Mouse (Mus musculus): ENCODE results near the gene Gm28041. TPM values are rescaled to one million over a fixed set of nuclear protein-coding genes. Genes with fewer than 3 reads are reported as not detected.
"Not testable (repeated sequence)": the region's sequence is repeated elsewhere in the genome, so short reads cannot be mapped to it uniquely, and the experiment has no call there.

Gm28041 gene
- not detected in 2 replicates for polyA plus RNA-seq (2014; fragmentation: Nextera tagmentation; extraction: Ambion mirVana)

DNA sequence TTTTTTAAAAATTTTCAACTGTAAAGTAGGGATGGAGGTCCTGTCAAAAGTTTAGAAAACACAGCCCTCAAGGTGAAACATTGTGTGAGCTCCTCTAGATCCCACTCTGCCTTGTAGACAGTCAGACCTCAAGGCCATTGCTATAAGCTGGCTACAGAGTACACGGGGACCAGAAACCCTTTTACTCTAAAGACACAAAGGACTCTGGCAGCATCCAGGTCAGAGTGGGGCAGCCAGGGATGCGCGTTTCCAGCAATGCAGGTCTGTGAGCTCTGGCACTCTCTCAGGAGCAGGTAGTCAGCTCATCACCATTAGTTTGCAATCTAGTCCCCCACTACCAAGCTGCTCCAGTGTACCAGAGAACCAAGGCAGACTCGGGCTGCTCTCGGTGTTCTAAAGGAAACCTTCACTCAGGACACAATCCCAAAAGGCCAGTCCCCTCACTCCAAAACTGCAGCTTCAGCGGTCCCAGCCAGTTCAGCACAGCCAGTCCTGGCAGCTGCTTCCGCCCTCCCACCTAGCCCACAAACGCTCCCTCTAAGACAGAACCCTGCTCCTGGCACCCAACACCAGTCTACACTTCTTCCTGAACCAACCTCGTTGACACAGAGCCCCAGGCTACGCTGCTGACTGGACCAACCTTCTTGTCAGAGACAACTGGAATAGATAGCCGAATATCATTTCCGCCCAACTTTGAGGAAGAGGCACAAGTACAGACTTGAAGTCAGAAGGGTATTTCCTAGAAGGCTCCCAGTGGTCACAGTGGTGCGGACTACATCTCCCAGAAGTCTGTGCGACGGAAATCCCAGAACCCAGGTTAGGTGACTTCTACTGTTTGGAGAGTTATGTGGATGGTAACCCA, at the start of gene Gm28041, which contains the start of gene Zfp456:
Gene Gm28041 (minus strand): TSS at position 684 of the 862 bp plus-strand sequence.
Gene Zfp456 (minus strand): TSS at position 761 of the 862 bp plus-strand sequence.
- H3K4me3 ChIP-seq (ENCODE audit: low read depth, low read length), result peak within 1 kb of the TSS; percentile 29
- H3K9me3 ChIP-seq (ENCODE audit: control insufficient read depth, low read length); H3K27me3 ChIP-seq (ENCODE audit: control insufficient read depth, insufficient read depth, low read length); H3K36me3 ChIP-seq (ENCODE audit: control insufficient read depth, insufficient read depth, low read length); H3K4me1 ChIP-seq (replicated peaks; ENCODE audit: control insufficient read depth, insufficient read depth, low read length); H3K27ac ChIP-seq (ENCODE audit: low read depth, low read length): not testable (repeated sequence)
- 0 out of 2 replicates have a peak within 1 kb of the TSS, but pooled peaks have one; percentile 20 for H3K9ac ChIP-seq (ENCODE audit: low read length)
- DNase-seq (ENCODE audit: low spot score) (peak; percentile 64), ATAC-seq (replicated peaks; ENCODE audit: low FRiP score) (peak; percentile 93)
- WGBS, result 20% methylated on average over 13 of the region's 15 CpGs
- H3K4me2 ChIP-seq (ENCODE audit: low read depth, low read length, severe bottlenecking), result peak within 1 kb of the TSS; percentile 49

DNA sequence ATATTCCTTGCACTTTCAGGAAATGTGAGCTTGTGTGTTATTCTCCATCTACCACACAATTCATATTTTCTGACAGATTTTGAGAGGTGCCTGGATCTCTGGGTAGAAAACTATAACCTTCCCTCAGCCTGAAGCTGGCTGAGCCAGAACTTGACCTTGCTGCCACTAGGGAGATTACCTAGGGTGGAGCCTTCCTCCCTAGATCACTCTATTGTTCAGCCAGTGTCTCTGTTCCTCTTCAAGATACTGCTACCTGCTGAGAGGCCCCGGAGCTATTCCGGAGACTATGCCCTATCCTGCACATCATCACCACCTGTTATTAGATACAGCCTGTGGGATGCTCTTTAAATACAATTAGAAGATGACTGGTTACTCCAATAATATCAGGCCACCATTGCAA, 47.0 kb upstream of the Gm28041 start:
- H3K9ac ChIP-seq (ENCODE audit: low read length), result not testable (repeated sequence)
- WGBS, result 84% methylated on average over 2 of the region's 2 CpGs

DNA sequence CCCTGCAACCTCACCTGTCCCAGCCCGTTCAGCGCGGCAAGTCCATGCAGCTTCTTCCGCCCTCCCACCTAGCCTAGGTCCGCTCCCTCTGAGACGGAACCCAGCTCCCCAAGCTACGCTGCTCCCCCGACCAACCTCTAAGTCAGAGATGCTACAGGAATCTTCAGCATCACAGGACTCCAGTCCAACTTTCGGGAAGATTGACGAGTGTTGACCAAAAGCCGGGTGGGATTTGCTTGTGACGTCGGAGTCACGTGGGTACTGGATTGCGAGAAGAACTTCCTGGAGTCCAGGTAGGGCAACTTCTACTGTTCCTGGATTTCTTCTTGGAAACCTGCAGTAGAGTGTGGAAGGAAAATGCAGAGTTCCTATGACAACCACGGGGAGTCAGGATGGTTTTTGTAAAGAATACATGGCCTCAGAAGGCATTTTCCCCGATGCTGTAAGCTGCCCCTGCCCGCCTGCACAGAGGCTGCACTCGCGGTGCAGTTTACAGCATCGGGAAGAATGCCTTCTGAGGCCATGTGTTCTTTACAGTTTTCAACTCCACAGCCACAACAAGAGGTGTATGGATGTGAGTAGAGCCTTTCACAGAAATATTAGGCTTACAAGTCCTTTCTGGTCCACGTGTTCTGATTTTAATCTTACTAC, 45.8 kb upstream of the Gm28041 start, which contains the start of gene Zfp459:
Gene Zfp459 (minus strand): TSS at position 212 of the 651 bp plus-strand sequence.
- WGBS, result 3% methylated on average over 22 of the region's 22 CpGs
- H3K4me3 ChIP-seq (ENCODE audit: low read depth, low read length), result peak within 1 kb of the TSS; percentile 47
- no peak within 1 kb of the TSS for H3K27ac ChIP-seq (ENCODE audit: low read depth, low read length)
- peaks cover 4% of the 10 kb centered on the region; the same call in 1 of the 2 replicates for H3K4me1 ChIP-seq (replicated peaks; ENCODE audit: control insufficient read depth, insufficient read depth, low read length)
- no peaks in the 10 kb centered on the region for H3K36me3 ChIP-seq (ENCODE audit: control insufficient read depth, insufficient read depth, low read length)
- H3K9me3 ChIP-seq (ENCODE audit: control insufficient read depth, low read length), result no peaks in the 10 kb centered on the region
- ATAC-seq (replicated peaks; ENCODE audit: low FRiP score), result peak; percentile 82
- peak within 1 kb of the TSS; percentile 39 for H3K9ac ChIP-seq (ENCODE audit: low read length)
- H3K4me2 ChIP-seq (ENCODE audit: low read depth, low read length, severe bottlenecking), result peak within 1 kb of the TSS; percentile 66
- peak; percentile 69 for DNase-seq (ENCODE audit: low spot score)
- H3K27me3 ChIP-seq (ENCODE audit: control insufficient read depth, insufficient read depth, low read length), result no peaks in the 10 kb centered on the region

More for the DNA sequence above, 47.0 kb upstream of the Gm28041 start:
- not testable (repeated sequence) for H3K27ac ChIP-seq (ENCODE audit: low read depth, low read length); DNase-seq (ENCODE audit: low spot score); ATAC-seq (replicated peaks; ENCODE audit: low FRiP score); H3K36me3 ChIP-seq (ENCODE audit: control insufficient read depth, insufficient read depth, low read length); H3K4me3 ChIP-seq (ENCODE audit: low read depth, low read length); H3K27me3 ChIP-seq (ENCODE audit: control insufficient read depth, insufficient read depth, low read length); H3K9me3 ChIP-seq (ENCODE audit: control insufficient read depth, low read length); H3K4me2 ChIP-seq (ENCODE audit: low read depth, low read length, severe bottlenecking); H3K4me1 ChIP-seq (replicated peaks; ENCODE audit: control insufficient read depth, insufficient read depth, low read length)

- no peaks in the 10 kb centered on the region for H3K27me3 ChIP-seq (ENCODE audit: control insufficient read depth, insufficient read depth, low read length)
- H3K4me3 ChIP-seq (ENCODE audit: low read depth, low read length), result peak overlapping the region; percentile 47
- H3K9me3 ChIP-seq (ENCODE audit: control insufficient read depth, low read length), result no peaks in the 10 kb centered on the region
- no peak for DNase-seq (ENCODE audit: low spot score)
- peak overlapping the region; percentile 66 for H3K4me2 ChIP-seq (ENCODE audit: low read depth, low read length, severe bottlenecking)
- peaks cover 4% of the 10 kb centered on the region; the same call in 1 of the 2 replicates for H3K4me1 ChIP-seq (replicated peaks; ENCODE audit: control insufficient read depth, insufficient read depth, low read length)
- 34% methylated on average over 11 of the region's 11 CpGs for WGBS
- H3K27ac ChIP-seq (ENCODE audit: low read depth, low read length), result no peak overlapping the region
- peak overlapping the region; percentile 39 for H3K9ac ChIP-seq (ENCODE audit: low read length)
- H3K36me3 ChIP-seq (ENCODE audit: control insufficient read depth, insufficient read depth, low read length), result no peaks in the 10 kb centered on the region
- no peak; the same call in 1 of the 2 replicates for ATAC-seq (replicated peaks; ENCODE audit: low FRiP score)
These were observed 45.1 kb upstream of the Gm28041 start for GRCm38 (mm10) chr13:67420558-67421206.

GRCm38 (mm10) chr13:67416811-67417210, 41.3 kb upstream of the Gm28041 start:
- H3K27ac ChIP-seq (ENCODE audit: low read depth, low read length), result no peak overlapping the region
- H3K9ac ChIP-seq (ENCODE audit: low read length), result no peak overlapping the region
- H3K4me1 ChIP-seq (replicated peaks; ENCODE audit: control insufficient read depth, insufficient read depth, low read length), result peaks cover 4% of the 10 kb centered on the region; the same call in 1 of the 2 replicates
- H3K27me3 ChIP-seq (ENCODE audit: control insufficient read depth, insufficient read depth, low read length), result no peaks in the 10 kb centered on the region
- DNase-seq (ENCODE audit: low spot score), result no peak
- no peaks in the 10 kb centered on the region for H3K36me3 ChIP-seq (ENCODE audit: control insufficient read depth, insufficient read depth, low read length)
- no peak overlapping the region for H3K4me2 ChIP-seq (ENCODE audit: low read depth, low read length, severe bottlenecking)
- no peak overlapping the region for H3K4me3 ChIP-seq (ENCODE audit: low read depth, low read length)
- ATAC-seq (replicated peaks; ENCODE audit: low FRiP score), result no peak
- H3K9me3 ChIP-seq (ENCODE audit: control insufficient read depth, low read length), result no peaks in the 10 kb centered on the region
- 88% methylated on average over 3 of the region's 3 CpGs for WGBS

- Histone ChIP-seq H3K27ac (ENCODE audit: low read depth, low read length) (no peak overlapping the region), H3K9me3 (ENCODE audit: control insufficient read depth, low read length) (no peaks in the 10 kb centered on the region), H3K27me3 (ENCODE audit: control insufficient read depth, insufficient read depth, low read length) (no peaks in the 10 kb centered on the region), H3K9ac (ENCODE audit: low read length) (no peak overlapping the region), H3K4me3 (ENCODE audit: low read depth, low read length) (no peak overlapping the region), H3K4me2 (ENCODE audit: low read depth, low read length, severe bottlenecking) (no peak overlapping the region), H3K4me1 (replicated peaks; ENCODE audit: control insufficient read depth, insufficient read depth, low read length) (peaks cover 2% of the 10 kb centered on the region; the same call in 1 of the 2 replicates), H3K36me3 (ENCODE audit: control insufficient read depth, insufficient read depth, low read length) (no peaks in the 10 kb centered on the region)
- ATAC-seq (replicated peaks; ENCODE audit: low FRiP score) (no peak), DNase-seq (ENCODE audit: low spot score) (no peak)
- 89% methylated on average over 6 of the region's 6 CpGs for WGBS
These were observed 40.2 kb upstream of the Gm28041 start for GRCm38 (mm10) chr13:67415759-67416158.

GRCm38 (mm10) chr13:67413634-67414033, 38.1 kb upstream of the Gm28041 start:
- H3K27me3 ChIP-seq (ENCODE audit: control insufficient read depth, insufficient read depth, low read length); H3K27ac ChIP-seq (ENCODE audit: low read depth, low read length); H3K4me2 ChIP-seq (ENCODE audit: low read depth, low read length, severe bottlenecking); H3K4me3 ChIP-seq (ENCODE audit: low read depth, low read length); DNase-seq (ENCODE audit: low spot score); H3K9ac ChIP-seq (ENCODE audit: low read length); ATAC-seq (replicated peaks; ENCODE audit: low FRiP score); H3K36me3 ChIP-seq (ENCODE audit: control insufficient read depth, insufficient read depth, low read length); H3K4me1 ChIP-seq (replicated peaks; ENCODE audit: control insufficient read depth, insufficient read depth, low read length); H3K9me3 ChIP-seq (ENCODE audit: control insufficient read depth, low read length): not testable (repeated sequence)
- 85% methylated on average over 3 of the region's 3 CpGs for WGBS

- peak; percentile 97 for ATAC-seq (replicated peaks; ENCODE audit: low FRiP score)
- H3K27ac ChIP-seq (ENCODE audit: low read depth, low read length); H3K9me3 ChIP-seq (ENCODE audit: control insufficient read depth, low read length); H3K27me3 ChIP-seq (ENCODE audit: control insufficient read depth, insufficient read depth, low read length); H3K36me3 ChIP-seq (ENCODE audit: control insufficient read depth, insufficient read depth, low read length); H3K4me1 ChIP-seq (replicated peaks; ENCODE audit: control insufficient read depth, insufficient read depth, low read length): not testable (repeated sequence)
- Histone ChIP-seq H3K9ac (ENCODE audit: low read length) (peak within 1 kb of the TSS; percentile 55), H3K4me2 (ENCODE audit: low read depth, low read length, severe bottlenecking) (peak within 1 kb of the TSS; percentile 59), H3K4me3 (ENCODE audit: low read depth, low read length) (peak within 1 kb of the TSS; percentile 54)
- DNase-seq (ENCODE audit: low spot score), result peak; percentile 78
- 4% methylated on average over 14 of the region's 16 CpGs for WGBS
These were observed 23.8 kb upstream of the Gm28041 start, which contains the start of gene Zfp429 for GRCm38 (mm10) chr13:67399183-67399903. TSS of gene Zfp429 (minus strand) at chr13:67399819.

Data from forebrain, embryonic 11.5 days (tissue).